Mouse (Mus musculus): ENCODE data around the gene Slc35f6. TPM values are rescaled to one million over a fixed set of nuclear protein-coding genes. Genes with fewer than 3 reads are reported as not detected.

The Slc35f6 gene
- polyA plus RNA-seq, 1 experiment from 2014 or later: 50.2 TPM

GRCm38 (mm10) chr5:30646036-30646435 is 1.7 kb upstream of the Slc35f6 start:
- Histone ChIP-seq H3K4me3 (ENCODE audit: low read length) (no peak overlapping the region), H3K9ac (ENCODE audit: low read depth, low read length) (no peak overlapping the region), H3K9me3 (ENCODE audit: control insufficient read depth, low read length) (no peaks in the 10 kb centered on the region), H3K27me3 (replicated peaks; ENCODE audit: control insufficient read depth, insufficient read depth, low read length) (no peaks in the 10 kb centered on the region), H3K4me2 (ENCODE audit: low read depth, low read length) (no peak overlapping the region), H3K4me1 (ENCODE audit: control insufficient read depth, insufficient read depth, low read length) (peaks cover 27% of the 10 kb centered on the region), H3K27ac (ENCODE audit: low read length) (no peak overlapping the region), H3K36me3 (ENCODE audit: control insufficient read depth, insufficient read depth, low read length) (no peaks in the 10 kb centered on the region)
- no peak for ATAC-seq
- 65% methylated on average over 2 of the region's 2 CpGs for WGBS

- H3K36me3 ChIP-seq (ENCODE audit: control insufficient read depth, insufficient read depth, low read length): no peaks in the 10 kb centered on the region
- peak overlapping the region; percentile 82 for H3K9ac ChIP-seq (ENCODE audit: low read depth, low read length)
- no peaks in the 10 kb centered on the region for H3K9me3 ChIP-seq (ENCODE audit: control insufficient read depth, low read length)
- peak overlapping the region; percentile 65 for H3K27ac ChIP-seq (ENCODE audit: low read length)
- peak overlapping the region; percentile 87 for H3K4me2 ChIP-seq (ENCODE audit: low read depth, low read length)
- ATAC-seq: peak; percentile 18
- WGBS: 11% methylated on average over 9 of the region's 9 CpGs
- H3K27me3 ChIP-seq (replicated peaks; ENCODE audit: control insufficient read depth, insufficient read depth, low read length): no peaks in the 10 kb centered on the region
- peak overlapping the region; percentile 83 for H3K4me3 ChIP-seq (ENCODE audit: low read length)
- peaks cover 33% of the 10 kb centered on the region for H3K4me1 ChIP-seq (ENCODE audit: control insufficient read depth, insufficient read depth, low read length)
Observed at GRCm38 (mm10) chr5:30647396-30647795, 337 bp upstream of the Slc35f6 start.

- H3K4me1 ChIP-seq (ENCODE audit: control insufficient read depth, insufficient read depth, low read length): peaks cover 35% of the 10 kb centered on the region
- H3K4me2 ChIP-seq (ENCODE audit: low read depth, low read length): peak overlapping the region; percentile 87
- peak overlapping the region; percentile 82; the same call in 1 of the 2 replicates for H3K9ac ChIP-seq (ENCODE audit: low read depth, low read length)
- H3K27me3 ChIP-seq (replicated peaks; ENCODE audit: control insufficient read depth, insufficient read depth, low read length): no peaks in the 10 kb centered on the region
- H3K4me3 ChIP-seq (ENCODE audit: low read length): peak overlapping the region; percentile 83; the same call in 1 of the 2 replicates
- peaks cover under 1% of the 10 kb centered on the region; the same call in 1 of the 2 replicates for H3K36me3 ChIP-seq (ENCODE audit: control insufficient read depth, insufficient read depth, low read length)
- ATAC-seq: peak; percentile 52
- H3K27ac ChIP-seq (ENCODE audit: low read length): peak overlapping the region; percentile 65
- WGBS: 45% methylated on average over 4 of the region's 4 CpGs
- no peaks in the 10 kb centered on the region for H3K9me3 ChIP-seq (ENCODE audit: control insufficient read depth, low read length)
Observed at GRCm38 (mm10) chr5:30649558-30649957, 1.8 kb downstream of the Slc35f6 start.

GRCm38 (mm10) chr5:30650756-30651155 is 3.0 kb downstream of the Slc35f6 start:
- H3K4me1 ChIP-seq (ENCODE audit: control insufficient read depth, insufficient read depth, low read length): peaks cover 35% of the 10 kb centered on the region
- H3K9me3 ChIP-seq (ENCODE audit: control insufficient read depth, low read length): no peaks in the 10 kb centered on the region
- no peak overlapping the region for H3K4me2 ChIP-seq (ENCODE audit: low read depth, low read length)
- H3K4me3 ChIP-seq (ENCODE audit: low read length): no peak overlapping the region
- ATAC-seq: no peak
- H3K27me3 ChIP-seq (replicated peaks; ENCODE audit: control insufficient read depth, insufficient read depth, low read length): no peaks in the 10 kb centered on the region
- peaks cover 12% of the 10 kb centered on the region; the same call in 1 of the 2 replicates for H3K36me3 ChIP-seq (ENCODE audit: control insufficient read depth, insufficient read depth, low read length)
- H3K27ac ChIP-seq (ENCODE audit: low read length): no peak overlapping the region
- H3K9ac ChIP-seq (ENCODE audit: low read depth, low read length): no peak overlapping the region
- 80% methylated on average over 3 of the region's 3 CpGs for WGBS

- H3K4me3 ChIP-seq (ENCODE audit: low read length): no peak overlapping the region
- H3K27me3 ChIP-seq (replicated peaks; ENCODE audit: control insufficient read depth, insufficient read depth, low read length): no peaks in the 10 kb centered on the region
- ATAC-seq: no peak
- 84% methylated on average over 3 of the region's 3 CpGs for WGBS
- no peak overlapping the region for H3K27ac ChIP-seq (ENCODE audit: low read length)
- no peaks in the 10 kb centered on the region for H3K9me3 ChIP-seq (ENCODE audit: control insufficient read depth, low read length)
- H3K4me2 ChIP-seq (ENCODE audit: low read depth, low read length): no peak overlapping the region
- peaks cover 35% of the 10 kb centered on the region for H3K4me1 ChIP-seq (ENCODE audit: control insufficient read depth, insufficient read depth, low read length)
- H3K9ac ChIP-seq (ENCODE audit: low read depth, low read length): no peak overlapping the region
- H3K36me3 ChIP-seq (ENCODE audit: control insufficient read depth, insufficient read depth, low read length): peaks cover 15% of the 10 kb centered on the region; the same call in 1 of the 2 replicates
Observed at GRCm38 (mm10) chr5:30651554-30651953, 3.8 kb downstream of the Slc35f6 start.

- Histone ChIP-seq H3K27me3 (replicated peaks; ENCODE audit: control insufficient read depth, insufficient read depth, low read length) (no peaks in the 10 kb centered on the region), H3K9me3 (ENCODE audit: control insufficient read depth, low read length) (no peaks in the 10 kb centered on the region), H3K36me3 (ENCODE audit: control insufficient read depth, insufficient read depth, low read length) (peaks cover 24% of the 10 kb centered on the region; the same call in 1 of the 2 replicates), H3K27ac (ENCODE audit: low read length) (no peak overlapping the region), H3K4me2 (ENCODE audit: low read depth, low read length) (no peak overlapping the region), H3K4me1 (ENCODE audit: control insufficient read depth, insufficient read depth, low read length) (peaks cover 32% of the 10 kb centered on the region), H3K9ac (ENCODE audit: low read depth, low read length) (no peak overlapping the region), H3K4me3 (ENCODE audit: low read length) (no peak overlapping the region)
- no peak for ATAC-seq
- WGBS: 86% methylated on average over 6 of the region's 6 CpGs
Observed at GRCm38 (mm10) chr5:30653246-30653645, 5.5 kb downstream of the Slc35f6 start.

DNA sequence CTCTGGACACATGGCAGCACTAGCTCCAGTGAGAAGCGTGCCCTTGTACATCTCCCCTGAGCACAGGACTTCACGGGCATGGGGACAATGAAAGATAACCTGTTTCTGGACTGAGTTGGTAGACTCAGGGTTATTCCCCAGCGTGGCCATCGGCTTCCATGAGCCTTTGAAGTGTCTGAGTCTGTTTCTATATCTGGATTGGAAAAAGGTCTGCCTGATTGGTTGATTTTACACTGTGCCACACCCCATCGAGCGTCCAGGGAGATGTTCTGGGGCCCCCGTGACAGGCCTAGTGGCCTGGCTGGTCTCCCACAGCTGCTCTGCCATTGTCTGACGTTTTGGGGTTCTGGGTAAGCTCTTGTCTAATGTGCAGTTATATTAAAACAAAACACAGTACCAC is 7.3 kb downstream of the Slc35f6 start:
- Histone ChIP-seq H3K27ac (ENCODE audit: low read length) (no peak overlapping the region), H3K9ac (ENCODE audit: low read depth, low read length) (no peak overlapping the region), H3K9me3 (ENCODE audit: control insufficient read depth, low read length) (no peaks in the 10 kb centered on the region), H3K4me1 (ENCODE audit: control insufficient read depth, insufficient read depth, low read length) (peaks cover 17% of the 10 kb centered on the region; the same call in 1 of the 2 replicates), H3K4me3 (ENCODE audit: low read length) (no peak overlapping the region), H3K4me2 (ENCODE audit: low read depth, low read length) (no peak overlapping the region), H3K27me3 (replicated peaks; ENCODE audit: control insufficient read depth, insufficient read depth, low read length) (no peaks in the 10 kb centered on the region), H3K36me3 (ENCODE audit: control insufficient read depth, insufficient read depth, low read length) (peaks cover 25% of the 10 kb centered on the region; the same call in 1 of the 2 replicates)
- WGBS: 85% methylated on average over 8 of the region's 8 CpGs
- ATAC-seq: no peak

DNA sequence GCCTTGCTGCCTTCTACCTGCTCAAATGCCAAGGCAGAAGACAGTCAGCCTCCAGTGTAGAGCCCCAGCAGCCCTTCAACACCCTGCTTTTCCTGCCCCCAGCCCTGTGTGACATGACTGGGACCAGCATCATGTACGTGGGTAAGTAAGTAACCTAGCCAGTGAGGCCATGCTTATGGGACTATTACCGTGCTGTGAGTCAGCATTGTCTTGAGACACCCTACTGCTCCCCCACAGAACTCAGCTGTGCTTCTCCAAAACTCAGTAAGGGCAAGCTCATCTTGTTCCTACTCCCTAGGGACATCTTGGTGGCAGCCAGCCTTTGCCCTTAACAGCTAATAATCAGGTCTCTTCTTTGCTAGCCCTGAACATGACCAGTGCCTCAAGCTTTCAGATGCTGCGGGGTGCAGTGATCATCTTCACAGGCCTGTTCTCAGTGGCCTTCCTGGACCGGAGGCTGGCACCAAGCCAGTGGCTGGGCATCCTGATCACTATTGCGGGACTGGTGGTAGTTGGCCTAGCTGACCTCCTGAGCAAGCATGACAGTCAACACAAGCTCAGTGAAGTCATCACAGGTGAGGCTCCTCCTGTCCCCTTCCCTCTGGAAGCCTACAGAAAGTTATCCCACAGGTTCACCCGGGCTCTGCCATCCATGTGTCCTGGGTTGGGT is 7.9 kb downstream of the Slc35f6 start:
- H3K4me1 ChIP-seq (ENCODE audit: control insufficient read depth, insufficient read depth, low read length): peaks cover 11% of the 10 kb centered on the region; the same call in 1 of the 2 replicates
- 0 out of 2 replicates have a peak, but pooled peaks cover 3% of the 10 kb centered on the region for H3K9me3 ChIP-seq (ENCODE audit: control insufficient read depth, low read length)
- WGBS: 93% methylated on average over 6 of the region's 6 CpGs
- H3K27me3 ChIP-seq (replicated peaks; ENCODE audit: control insufficient read depth, insufficient read depth, low read length): no peaks in the 10 kb centered on the region
- H3K4me2 ChIP-seq (ENCODE audit: low read depth, low read length): no peak overlapping the region
- H3K36me3 ChIP-seq (ENCODE audit: control insufficient read depth, insufficient read depth, low read length): peaks cover 25% of the 10 kb centered on the region; the same call in 1 of the 2 replicates
- no peak for ATAC-seq
- H3K27ac ChIP-seq (ENCODE audit: low read length): no peak overlapping the region
- no peak overlapping the region for H3K4me3 ChIP-seq (ENCODE audit: low read length)
- no peak overlapping the region for H3K9ac ChIP-seq (ENCODE audit: low read depth, low read length)

GRCm38 (mm10) chr5:30659042-30659441 is 11.3 kb downstream of the Slc35f6 start:
- Histone ChIP-seq H3K4me1 (ENCODE audit: control insufficient read depth, insufficient read depth, low read length) (no peaks in the 10 kb centered on the region), H3K27ac (ENCODE audit: low read length) (no peak overlapping the region), H3K4me2 (ENCODE audit: low read depth, low read length) (no peak overlapping the region), H3K36me3 (ENCODE audit: control insufficient read depth, insufficient read depth, low read length) (peaks cover 25% of the 10 kb centered on the region; the same call in 1 of the 2 replicates), H3K27me3 (replicated peaks; ENCODE audit: control insufficient read depth, insufficient read depth, low read length) (no peaks in the 10 kb centered on the region), H3K4me3 (ENCODE audit: low read length) (no peak overlapping the region), H3K9ac (ENCODE audit: low read depth, low read length) (no peak overlapping the region), H3K9me3 (ENCODE audit: control insufficient read depth, low read length) (0 out of 2 replicates have a peak, but pooled peaks cover 3% of the 10 kb centered on the region)
- no peak for ATAC-seq
- WGBS: 83% methylated on average over 4 of the region's 4 CpGs
